Mouse (Mus musculus) lung, postnatal 36 days (tissue): ENCODE measurements at regions not wholly inside any gene's neighbourhood (a gene's known extent, or its start where the extent isn't known, plus 50 kb on each side); places are given as distances from the start of the nearest gene placed in this dataset.

ENCODE experiments used
- DNase-seq: peaks from one replicate; pipeline ENCODE4 v3.0.0; 2022; ENCODE audit warnings: mixed read lengths

GRCm38 (mm10) chr14:118422351-118423001 is 155.7 kb downstream of the Gm9376 start:
- DNase-seq, result no peak

GRCm38 (mm10) chr14:118423269-118423668 is 156.5 kb downstream of the Gm9376 start:
- DNase-seq, result no peak

GRCm38 (mm10) chr14:118426562-118426961 is 159.8 kb downstream of the Gm9376 start:
- no peak for DNase-seq

GRCm38 (mm10) chr14:118430286-118430685 is 163.5 kb downstream of the Gm9376 start:
- no peak for DNase-seq

- DNase-seq, result no peak
Observed at GRCm38 (mm10) chr14:118430740-118431139, 164.0 kb downstream of the Gm9376 start.

- DNase-seq, result peak; percentile 1
Observed at GRCm38 (mm10) chr14:118431241-118431882, 164.6 kb downstream of the Gm9376 start.
